Comparison of ENCODE assay signal across 25 mouse cellular contexts in genomic region chr6:137539219-137539618, GRCm38 (mm10).
A peak's percentile ranks its signal among the peaks of the same experiment; 100 is the strongest.
DNase-seq lines count a peak whose midpoint lies in the region; ATAC-seq and TF ChIP-seq lines count a peak whose summit lies in the region.
"Had no signal": no experiment of that assay in that cellular context is flagged by ENCODE, and none has a peak within 500 bp of the region (broad histone marks: within the 10 kb centered on the region; RNA-seq: fewer than 3 reads in every experiment).

No protein-coding gene starts in this region.

- peak; percentile 47; the same call in 1 of the 2 replicates for TF ChIP-seq EP300 in CH12.LX (IDR thresholded peaks at IDR 0.05; ENCODE audit: low read length)

- WGBS in kidney, embryonic 15.5 days = 43% methylated on average over 7 of the region's 7 CpGs
- 39% methylated on average over 7 of the region's 7 CpGs for WGBS in intestine, embryonic 15.5 days

- no peak overlapping the region for H3K4me2 ChIP-seq in kidney, embryonic 15.5 days
- H3K4me2 ChIP-seq in CH12.LX (ENCODE audit: insufficient read depth, low read depth, poor library complexity, severe bottlenecking) = peak overlapping the region; percentile 21; the same call in 1 of the 2 replicates
- H3K4me2 ChIP-seq in intestine, embryonic 15.5 days (replicated peaks) = 0 out of 2 replicates have a peak overlapping the region, but pooled peaks have one; percentile 7
- H3K4me2 ChIP-seq: embryonic facial prominence, embryonic 13.5 days; forebrain, embryonic 12.5 days; forebrain, embryonic 15.5 days; heart, embryonic 11.5 days; hindbrain, embryonic 12.5 days; hindbrain, embryonic 15.5 days had no signal

- peak; percentile 45 for DNase-seq in kidney, adult 11 months
- no peak for DNase-seq in kidney, adult 18-20 months
- no peak for DNase-seq in kidney, postnatal 4 days
- no peak for DNase-seq in CH12.LX (ENCODE audit: extremely low read depth)
- no peak for DNase-seq in spleen, postnatal 10 days (ENCODE audit: low spot score in 2 of 2)
- no peak for DNase-seq in left cerebral cortex, postnatal 14 days (ENCODE audit: low spot score in 2 of 2)
- DNase-seq: adrenal gland, postnatal 10 days; cerebellum, adult 11 months; cerebellum, adult 2 months; cerebellum, adult 9-11 months; cerebellum, postnatal 36 days; embryo, embryonic 11 days; gastrocnemius, postnatal 10 days had no signal

- TF ChIP-seq RAD21 in CH12.LX (IDR thresholded peaks at IDR 0.05; ENCODE audit: low read depth, low read length) = no peak

- in situ Hi-C loops in CH12.LX (cut with MboI; ENCODE audit: low pct_ligation_motif_present, low pct_unique_long_range_greater_than_20kb, low sequenced_read_pairs) = no loop called here

- H3K4me3 ChIP-seq in kidney, embryonic 15.5 days (replicated peaks) = no peak overlapping the region
- no peak overlapping the region for H3K4me3 ChIP-seq in CH12.LX (replicated peaks in 1 of 3; ENCODE audit: low read depth in 2 of 3, low read length in 2 of 3, poor library complexity in 1 of 3)
- no peak overlapping the region for H3K4me3 ChIP-seq in intestine, embryonic 15.5 days (replicated peaks)
- H3K4me3 ChIP-seq: embryonic facial prominence, embryonic 10.5 days; embryonic facial prominence, embryonic 13.5 days; erythroblast, embryonic 14.5 days; forebrain, embryonic 12.5 days; forebrain, embryonic 15.5 days; hindbrain, embryonic 12.5 days; hindbrain, embryonic 15.5 days had no signal

- no peak overlapping the region for H3K27ac ChIP-seq in kidney, embryonic 15.5 days
- H3K27ac ChIP-seq in CH12.LX (ENCODE audit: insufficient read depth, low read depth) = no peak overlapping the region
- 0 out of 2 replicates have a peak overlapping the region, but pooled peaks have one; percentile 14 for H3K27ac ChIP-seq in intestine, embryonic 15.5 days
- H3K27ac ChIP-seq: embryonic facial prominence, embryonic 10.5 days; embryonic facial prominence, embryonic 13.5 days; forebrain, embryonic 12.5 days; forebrain, embryonic 15.5 days; hindbrain, embryonic 12.5 days; hindbrain, embryonic 15.5 days had no signal

- no peak overlapping the region for H3K9ac ChIP-seq in kidney, embryonic 15.5 days
- no peak overlapping the region for H3K9ac ChIP-seq in CH12.LX (ENCODE audit: insufficient read depth, low read depth)
- no peak overlapping the region for H3K9ac ChIP-seq in intestine, embryonic 15.5 days
- H3K9ac ChIP-seq: embryonic facial prominence, embryonic 13.5 days; forebrain, embryonic 12.5 days; forebrain, embryonic 15.5 days; hindbrain, embryonic 12.5 days; hindbrain, embryonic 15.5 days had no signal

- no peaks in the 10 kb centered on the region for H3K79me2 ChIP-seq in CH12.LX (replicated peaks; ENCODE audit: control insufficient read depth, extremely low read depth, insufficient read depth, poor library complexity, severe bottlenecking)

- TF ChIP-seq POLR2A in CH12.LX (IDR thresholded peaks at IDR 0.05; ENCODE audit: low read depth, low read length) = no peak

- peaks cover 29% of the 10 kb centered on the region for H3K4me1 ChIP-seq in kidney, embryonic 15.5 days
- H3K4me1 ChIP-seq in CH12.LX (ENCODE audit: control insufficient read depth in 1 of 2, insufficient read depth in 2 of 2) = peaks cover 14 to 50% of the 10 kb centered on the region in 2 experiments
- H3K4me1 ChIP-seq in intestine, embryonic 15.5 days (replicated peaks) = peaks cover 8% of the 10 kb centered on the region; the same call in 1 of the 2 replicates

- TF ChIP-seq CTCF in CH12.LX (conservative IDR thresholded peaks at IDR 0.05 in 1 of 2, IDR thresholded peaks at IDR 0.05 in 1 of 2; ENCODE audit: low read depth in 2 of 2, low read length in 2 of 2) = no peak

- intact Hi-C loops in left cerebral cortex, postnatal 14 days (cut with DNase I) = no loop called here

- no peaks in the 10 kb centered on the region for H3K27me3 ChIP-seq in kidney, embryonic 15.5 days
- no peaks in the 10 kb centered on the region for H3K27me3 ChIP-seq in CH12.LX (replicated peaks)
- no peaks in the 10 kb centered on the region for H3K27me3 ChIP-seq in intestine, embryonic 15.5 days (replicated peaks)
- H3K27me3 ChIP-seq: embryonic facial prominence, embryonic 13.5 days; forebrain, embryonic 15.5 days; hindbrain, embryonic 12.5 days; hindbrain, embryonic 15.5 days; Patski had no signal

- dilution Hi-C loops in CH12.LX (cut with MboI; ENCODE audit: extremely low pct_ligation_motif_present, extremely low pct_unique_long_range_greater_than_20kb, low sequenced_read_pairs) = no loop called here

- no peaks in the 10 kb centered on the region for H3K9me3 ChIP-seq in kidney, embryonic 15.5 days (replicated peaks)
- H3K9me3 ChIP-seq in CH12.LX (replicated peaks; ENCODE audit: low read length) = no peaks in the 10 kb centered on the region
- H3K9me3 ChIP-seq in intestine, embryonic 15.5 days = no peaks in the 10 kb centered on the region
- H3K9me3 ChIP-seq: embryonic facial prominence, embryonic 10.5 days; embryonic facial prominence, embryonic 13.5 days; forebrain, embryonic 12.5 days; forebrain, embryonic 15.5 days; hindbrain, embryonic 12.5 days; hindbrain, embryonic 15.5 days had no signal

- peaks cover 3% of the 10 kb centered on the region for H3K36me3 ChIP-seq in kidney, embryonic 15.5 days
- H3K36me3 ChIP-seq in CH12.LX (replicated peaks in 1 of 2; ENCODE audit: control insufficient read depth in 1 of 2, insufficient read depth in 1 of 2, low read length in 1 of 2) = peaks cover 0 to 4% of the 10 kb centered on the region in 2 experiments
- peaks cover 6% of the 10 kb centered on the region; the same call in 1 of the 2 replicates for H3K36me3 ChIP-seq in intestine, embryonic 15.5 days
- H3K36me3 ChIP-seq: embryonic facial prominence, embryonic 10.5 days; forebrain, embryonic 12.5 days; forebrain, embryonic 15.5 days; G1E; hindbrain, embryonic 12.5 days; hindbrain, embryonic 15.5 days had no signal

- ATAC-seq in kidney, embryonic 15.5 days (replicated peaks; ENCODE audit: low FRiP score) = peak; percentile 61; the same call in 1 of the 2 replicates
- peak; percentile 34 for ATAC-seq in intestine, embryonic 15.5 days
- ATAC-seq: forebrain, embryonic 15.5 days; Patski had no signal

TF ChIP-seq in CH12.LX, 34 proteins besides CTCF, POLR2A, EP300 and RAD21:
- TF ChIP-seq BHLHE40 (IDR thresholded peaks at IDR 0.05; ENCODE audit: low read depth, low read length) (peak; percentile 81), POLR2AphosphoS2 (IDR thresholded peaks at IDR 0.05; ENCODE audit: low read depth, low read length) (no peak), USF2 (conservative IDR thresholded peaks at IDR 0.05; ENCODE audit: low read depth, low read length) (no peak), KAT2A (IDR thresholded peaks at IDR 0.05; ENCODE audit: insufficient replicate concordance, low read length) (no peak), RCOR1 (conservative IDR thresholded peaks at IDR 0.05; ENCODE audit: low read depth, low read length) (no peak; the same call in 1 of the 2 replicates), ZNF384 (IDR thresholded peaks at IDR 0.05; ENCODE audit: low read depth, low read length) (no peak), GABPA (IDR thresholded peaks at IDR 0.05; ENCODE audit: insufficient replicate concordance, low read depth, low read length) (no peak), ETS1 (conservative IDR thresholded peaks at IDR 0.05; ENCODE audit: low read depth, low read length) (peak; percentile 54; the same call in 1 of the 2 replicates), JUND (conservative IDR thresholded peaks at IDR 0.05; ENCODE audit: low read depth, low read length) (peak; percentile 59; the same call in 1 of the 2 replicates), MAFK (IDR thresholded peaks at IDR 0.05; ENCODE audit: insufficient replicate concordance, low read length) (0 out of 2 replicates have a peak, but pooled peaks have one; percentile 22), CHD2 (IDR thresholded peaks at IDR 0.05; ENCODE audit: low read length) (0 out of 2 replicates have a peak, but pooled peaks have one; percentile 29), ZMIZ1 (IDR thresholded peaks at IDR 0.05; ENCODE audit: low read depth, low read length) (no peak), JUN (IDR thresholded peaks at IDR 0.05; ENCODE audit: insufficient read depth, low read depth, low read length) (peak; percentile 45; the same call in 1 of the 2 replicates), CHD1 (IDR thresholded peaks at IDR 0.05; ENCODE audit: low read depth, low read length) (no peak), HCFC1 (IDR thresholded peaks at IDR 0.05; ENCODE audit: low read depth, low read length) (no peak), ZKSCAN1 (IDR thresholded peaks at IDR 0.05; ENCODE audit: borderline replicate concordance, low read depth, low read length) (no peak), NRF1 (IDR thresholded peaks at IDR 0.05; ENCODE audit: low read depth, low read length) (no peak), ZC3H11A (IDR thresholded peaks at IDR 0.05; ENCODE audit: low read depth, low read length) (no peak), TCF12 (IDR thresholded peaks at IDR 0.05; ENCODE audit: low read depth, low read length) (peak; percentile 46; the same call in 1 of the 2 replicates), ELF1 (IDR thresholded peaks at IDR 0.05; ENCODE audit: low read depth, low read length) (no peak), UBTF (IDR thresholded peaks at IDR 0.05; ENCODE audit: low read depth, low read length) (no peak), E2F4 (IDR thresholded peaks at IDR 0.05; ENCODE audit: insufficient replicate concordance, low read depth, low read length) (no peak), MAZ (IDR thresholded peaks at IDR 0.05; ENCODE audit: low read depth, low read length) (no peak), SMC3 (IDR thresholded peaks at IDR 0.05; ENCODE audit: low read depth, low read length) (no peak), MAX (IDR thresholded peaks at IDR 0.05; ENCODE audit: low read length) (no peak), USF1 (IDR thresholded peaks at IDR 0.05; ENCODE audit: low read depth, low read length) (no peak), SIN3A (IDR thresholded peaks at IDR 0.05; ENCODE audit: low read length) (no peak), TBP (conservative IDR thresholded peaks at IDR 0.05; ENCODE audit: low read depth, low read length) (no peak), PAX5 (IDR thresholded peaks at IDR 0.05; ENCODE audit: low read length) (no peak), IRF4 (IDR thresholded peaks at IDR 0.05; ENCODE audit: low read depth, low read length) (peak; percentile 62), MEF2A (IDR thresholded peaks at IDR 0.05; ENCODE audit: borderline replicate concordance, low read depth, low read length) (peak; percentile 92), NELFE (IDR thresholded peaks at IDR 0.05; ENCODE audit: low read depth, low read length) (no peak), MXI1 (IDR thresholded peaks at IDR 0.05; ENCODE audit: low read depth, low read length) (no peak), MYC (IDR thresholded peaks at IDR 0.05; ENCODE audit: low read depth, low read length) (no peak)
